Mouse (Mus musculus) midbrain, postnatal 0 days (tissue): ENCODE results near the gene Dnajb5. TPM values are rescaled to one million over a fixed set of nuclear protein-coding genes. Genes with fewer than 3 reads are reported as not detected.

Experiments used
- ATAC-seq: fragments of 200-750 bp; cut with Nextera tagmentation; 2 replicates; pipeline ENCODE4 v1.8.0; 2017; ENCODE audit warnings: moderate number of reproducible peaks, mild to moderate bottlenecking, moderate TSS enrichment, moderate library complexity; ENCODE audit not compliant: low FRiP score
- DNase-seq: peaks from one replicate; pipeline ENCODE4 v3.0.0-alpha.2; 2015; ENCODE audit warnings: low spot score
- H3K27ac ChIP-seq: fragments of 300-500 bp; sonication (generic); 2 replicates; pipeline ENCODE4 v1.5.1; 2014; ENCODE audit warnings: low read depth, mild to moderate bottlenecking, low read length, mixed read lengths
- H3K27me3 ChIP-seq: fragments of 300-500 bp; sonication (generic); 2 replicates; pipeline ENCODE4 v1.6.1; 2014; ENCODE audit warnings: low read length, control low read depth, mixed read lengths; ENCODE audit not compliant: insufficient read depth
- H3K36me3 ChIP-seq: fragments of 300-500 bp; sonication (generic); 2 replicates; pipeline ENCODE4 v1.6.1; 2014; ENCODE audit warnings: low read length, control low read depth, mixed read lengths; ENCODE audit not compliant: insufficient read depth
- H3K4me1 ChIP-seq: fragments of 300-500 bp; sonication (generic); 2 replicates; pipeline ENCODE4 v1.6.1; 2014; ENCODE audit warnings: mild to moderate bottlenecking, control low read depth, antibody characterized with exemption, low read length, mixed read lengths; ENCODE audit not compliant: insufficient read depth
- H3K4me2 ChIP-seq: fragments of 300-500 bp; sonication (generic); 2 replicates; pipeline ENCODE4 v1.6.1; 2014; ENCODE audit warnings: low read depth, mild to moderate bottlenecking, low read length, mixed read lengths; ENCODE audit not compliant: poor library complexity, severe bottlenecking
- H3K4me3 ChIP-seq: fragments of 300-500 bp; sonication (generic); 2 replicates; pipeline ENCODE4 v1.5.1; 2014; ENCODE audit warnings: low read depth, mild to moderate bottlenecking, low read length, moderate library complexity
- H3K9ac ChIP-seq: fragments of 300-500 bp; sonication (generic); replicated peaks from 2 replicates; pipeline ENCODE4 v1.6.1; 2014; ENCODE audit warnings: mild to moderate bottlenecking, low read length, moderate library complexity, mixed read lengths; ENCODE audit not compliant: poor library complexity, severe bottlenecking
- H3K9me3 ChIP-seq: fragments of 300-500 bp; sonication (generic); 2 replicates; pipeline ENCODE4 v1.6.1; 2016; ENCODE audit warnings: low read length, control low read depth
- CTCF ChIP-seq: IDR thresholded peaks from 2 replicates; pipeline ENCODE4 v1.5.1; 2016; ENCODE audit warnings: antibody characterized with exemption, mild to moderate bottlenecking
- WGBS: fragments of 180-500 bp; shearing (Covaris S2); extraction: QIAGEN DNeasy Blood & Tissue Kit; methylation state at CpG from one replicate; pipeline ENCODE4 v1.1.7; 2014; 5-methylcytosine and 5-hydroxymethylcytosine counted together
- polyA plus RNA-seq: library from polyadenylated mRNA; unstranded; fragments of >200 nt; fragmentation: Nextera tagmentation; extraction: Ambion mirVana; gene quantifications from 2 replicates; pipeline ENCODE4 v1.2.1, GENCODE M21; 2015
- total RNA-seq: library from RNA; depleted of rRNA; stranded (reverse); fragments of >200 nt; gene quantifications from 2 replicates; pipeline ENCODE4 v1.2.3, GENCODE M21; 2014

Dnajb5 gene
- total and polyA plus RNA-seq, 2 experiments from 2014 or later: 37.9 to 109 TPM

GRCm38 (mm10) chr4:42904966-42905365 is 44.6 kb upstream of the Dnajb5 start:
- Histone ChIP-seq H3K36me3 (no peaks in the 10 kb centered on the region), H3K4me1 (no peaks in the 10 kb centered on the region), H3K9ac (no peak overlapping the region), H3K4me3 (no peak overlapping the region), H3K9me3 (no peaks in the 10 kb centered on the region), H3K27ac (no peak overlapping the region; the same call in 1 of the 2 replicates), H3K4me2 (no peak overlapping the region), H3K27me3 (no peaks in the 10 kb centered on the region)
- DNase-seq (no peak), ATAC-seq (no peak)
- no peak for TF ChIP-seq CTCF
- WGBS: 26% methylated on average over 6 of the region's 6 CpGs

GRCm38 (mm10) chr4:42913391-42913790 is 36.2 kb upstream of the Dnajb5 start:
- no peaks in the 10 kb centered on the region for H3K27me3 ChIP-seq
- no peak for DNase-seq
- no peak overlapping the region for H3K27ac ChIP-seq
- no peak for TF ChIP-seq CTCF
- H3K36me3 ChIP-seq: no peaks in the 10 kb centered on the region
- no peak overlapping the region; the same call in 1 of the 2 replicates for H3K4me3 ChIP-seq
- H3K9me3 ChIP-seq: no peaks in the 10 kb centered on the region
- peaks cover 5% of the 10 kb centered on the region; the same call in 1 of the 2 replicates for H3K4me1 ChIP-seq
- 51% methylated on average over 10 of the region's 10 CpGs for WGBS
- no peak for ATAC-seq
- no peak overlapping the region for H3K4me2 ChIP-seq
- H3K9ac ChIP-seq: no peak overlapping the region

- Histone ChIP-seq H3K9ac (no peak overlapping the region), H3K27me3 (no peaks in the 10 kb centered on the region), H3K4me2 (no peak overlapping the region), H3K9me3 (no peaks in the 10 kb centered on the region), H3K27ac (no peak overlapping the region), H3K4me3 (no peak overlapping the region), H3K36me3 (no peaks in the 10 kb centered on the region), H3K4me1 (peaks cover 9% of the 10 kb centered on the region; the same call in 1 of the 2 replicates)
- 89% methylated on average over 12 of the region's 12 CpGs for WGBS
- TF ChIP-seq CTCF: no peak
- ATAC-seq (no peak), DNase-seq (no peak)
Observed at GRCm38 (mm10) chr4:42915311-42915710, 34.3 kb upstream of the Dnajb5 start.

GRCm38 (mm10) chr4:42915966-42916365 is 33.6 kb upstream of the Dnajb5 start:
- no peak for DNase-seq
- no peak for ATAC-seq

GRCm38 (mm10) chr4:42916617-42917401 is 32.8 kb upstream of the Dnajb5 start, which contains the start of gene Phf24:
Gene Phf24 (plus strand): TSS chr4:42916660.
- TF ChIP-seq CTCF: no peak
- H3K27me3 ChIP-seq: no peaks in the 10 kb centered on the region
- WGBS: 1% methylated on average over 59 of the region's 90 CpGs
- DNase-seq (peak; percentile 76), ATAC-seq (peak; percentile 80)
- no peaks in the 10 kb centered on the region for H3K36me3 ChIP-seq
- no peaks in the 10 kb centered on the region for H3K9me3 ChIP-seq
- peaks cover 14% of the 10 kb centered on the region for H3K4me1 ChIP-seq
- peak within 1 kb of the TSS; percentile 70 for H3K27ac ChIP-seq
- peak within 1 kb of the TSS; percentile 76 for H3K4me3 ChIP-seq
- peak within 1 kb of the TSS; percentile 89 for H3K9ac ChIP-seq
- peak within 1 kb of the TSS; percentile 90 for H3K4me2 ChIP-seq

More at GRCm38 (mm10) chr4:42915966-42916365, 33.6 kb upstream of the Dnajb5 start:
- no peak overlapping the region for H3K27ac ChIP-seq
- 71% methylated on average over 1 of the region's 1 CpGs for WGBS
- no peak for TF ChIP-seq CTCF
- no peaks in the 10 kb centered on the region for H3K27me3 ChIP-seq
- H3K36me3 ChIP-seq: no peaks in the 10 kb centered on the region
- H3K4me2 ChIP-seq: peak overlapping the region; percentile 90
- peak overlapping the region; percentile 76; the same call in 1 of the 2 replicates for H3K4me3 ChIP-seq
- peak overlapping the region; percentile 89; the same call in 1 of the 2 replicates for H3K9ac ChIP-seq
- H3K9me3 ChIP-seq: no peaks in the 10 kb centered on the region
- peaks cover 9% of the 10 kb centered on the region; the same call in 1 of the 2 replicates for H3K4me1 ChIP-seq

- Histone ChIP-seq H3K4me1 (peaks cover 14% of the 10 kb centered on the region), H3K27ac (peak overlapping the region; percentile 70), H3K4me3 (peak overlapping the region; percentile 76), H3K9ac (peak overlapping the region; percentile 89), H3K36me3 (no peaks in the 10 kb centered on the region), H3K4me2 (peak overlapping the region; percentile 90), H3K9me3 (no peaks in the 10 kb centered on the region), H3K27me3 (no peaks in the 10 kb centered on the region)
- WGBS: 4% methylated on average over 20 of the region's 26 CpGs
- DNase-seq (peak; percentile 15), ATAC-seq (peak; percentile 64)
- TF ChIP-seq CTCF: no peak
Observed at GRCm38 (mm10) chr4:42917402-42917774, 32.2 kb upstream of the Dnajb5 start.
